Mouse (Mus musculus) T-cell, adult 2 months (primary cell): ENCODE measurements around the gene B3gnt2.

Experiments
- DNase-seq: peaks from one replicate; pipeline ENCODE4 v3.0.0; 2022; ENCODE audit warnings: low spot score

B3gnt2 gene

DNA sequence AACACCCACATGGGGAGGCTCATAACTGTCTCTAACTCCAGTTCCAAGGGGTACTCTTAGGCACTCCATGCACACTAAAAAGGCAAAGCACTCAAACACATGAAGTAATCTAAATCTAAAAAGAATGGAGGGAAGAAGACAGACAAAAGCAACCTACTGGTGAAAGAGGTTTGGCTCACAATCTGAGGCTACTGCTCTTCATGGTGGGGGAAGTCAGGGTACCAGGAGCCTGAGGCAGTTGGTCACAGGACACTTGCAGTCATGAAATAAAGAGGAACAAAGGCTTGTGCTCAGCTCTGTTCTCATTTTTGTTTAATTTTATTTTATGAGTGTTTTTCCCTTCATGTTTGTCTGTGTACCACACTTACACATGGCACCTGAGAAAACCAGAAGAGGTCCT, 45.6 kb downstream of the B3gnt2 start:
- no peak for DNase-seq

- peak; percentile 27 for DNase-seq
Observed at GRCm38 (mm10) chr11:22813921-22814704, 46.6 kb downstream of the B3gnt2 start.

- DNase-seq: peak; percentile 15
Observed at GRCm38 (mm10) chr11:22813427-22813826, 47.3 kb downstream of the B3gnt2 start.

DNA sequence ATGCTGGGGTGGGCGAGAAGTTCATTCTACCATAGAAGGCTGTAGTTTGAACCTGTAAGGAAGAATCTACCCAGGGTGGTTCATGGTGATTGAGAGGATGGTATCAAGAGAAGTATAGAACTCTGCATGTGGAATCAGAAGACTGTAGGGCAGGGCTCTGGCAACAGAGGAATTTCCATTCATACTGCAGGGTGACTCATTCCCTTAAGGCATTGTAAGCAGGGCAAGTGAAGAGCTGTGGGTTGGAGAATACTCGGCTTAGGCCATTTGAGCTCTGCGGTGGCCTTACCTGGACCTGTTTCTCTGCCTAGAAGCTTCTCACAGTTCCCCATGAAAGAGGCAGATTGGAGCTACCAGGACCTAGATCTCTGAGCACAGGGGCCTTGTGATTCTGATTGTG, 49.3 kb downstream of the B3gnt2 start:
- no peak for DNase-seq

DNA sequence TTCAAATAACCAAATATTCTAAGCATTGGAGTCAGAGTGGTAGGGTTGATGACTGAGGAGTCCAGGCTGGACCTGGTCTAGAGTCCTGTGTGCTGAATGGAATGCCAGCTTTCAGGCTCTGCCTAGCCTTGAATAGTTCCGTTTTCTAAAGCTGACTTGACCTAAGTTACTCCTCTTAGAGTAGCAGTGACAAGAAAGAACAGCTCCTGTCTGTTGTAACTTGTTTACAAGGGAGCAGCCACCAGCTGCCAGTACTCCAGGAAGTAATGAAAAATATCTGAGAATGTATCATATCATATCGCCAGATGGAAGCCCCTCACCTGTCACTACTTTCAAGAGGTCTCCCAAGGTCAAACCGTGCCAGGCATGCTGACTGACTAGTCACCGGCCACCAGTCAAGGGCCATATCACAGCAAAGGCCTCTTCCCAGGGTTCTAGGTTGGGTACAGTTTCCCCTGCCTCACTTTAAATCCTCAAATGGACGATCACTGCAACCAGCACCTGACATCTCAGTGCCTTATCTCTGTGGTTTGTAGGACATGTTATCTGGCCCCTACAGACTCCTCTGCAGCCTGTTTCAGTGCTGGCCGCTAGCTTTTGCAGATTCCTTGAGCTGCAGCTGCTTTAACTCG, 51.2 kb downstream of the B3gnt2 start:
- DNase-seq: no peak

GRCm38 (mm10) chr11:22808040-22808439, 52.7 kb downstream of the B3gnt2 start:
- DNase-seq: no peak

GRCm38 (mm10) chr11:22805171-22805570, 55.6 kb downstream of the B3gnt2 start:
- no peak for DNase-seq

GRCm38 (mm10) chr11:22799987-22800424, 60.8 kb downstream of the B3gnt2 start:
- no peak for DNase-seq

GRCm38 (mm10) chr11:22798916-22799315, 61.8 kb downstream of the B3gnt2 start:
- DNase-seq: no peak

- no peak for DNase-seq
Observed at GRCm38 (mm10) chr11:22794734-22795133, 66.0 kb downstream of the B3gnt2 start.

- no peak for DNase-seq
Observed at GRCm38 (mm10) chr11:22793881-22794203, 66.9 kb downstream of the B3gnt2 start.

DNA sequence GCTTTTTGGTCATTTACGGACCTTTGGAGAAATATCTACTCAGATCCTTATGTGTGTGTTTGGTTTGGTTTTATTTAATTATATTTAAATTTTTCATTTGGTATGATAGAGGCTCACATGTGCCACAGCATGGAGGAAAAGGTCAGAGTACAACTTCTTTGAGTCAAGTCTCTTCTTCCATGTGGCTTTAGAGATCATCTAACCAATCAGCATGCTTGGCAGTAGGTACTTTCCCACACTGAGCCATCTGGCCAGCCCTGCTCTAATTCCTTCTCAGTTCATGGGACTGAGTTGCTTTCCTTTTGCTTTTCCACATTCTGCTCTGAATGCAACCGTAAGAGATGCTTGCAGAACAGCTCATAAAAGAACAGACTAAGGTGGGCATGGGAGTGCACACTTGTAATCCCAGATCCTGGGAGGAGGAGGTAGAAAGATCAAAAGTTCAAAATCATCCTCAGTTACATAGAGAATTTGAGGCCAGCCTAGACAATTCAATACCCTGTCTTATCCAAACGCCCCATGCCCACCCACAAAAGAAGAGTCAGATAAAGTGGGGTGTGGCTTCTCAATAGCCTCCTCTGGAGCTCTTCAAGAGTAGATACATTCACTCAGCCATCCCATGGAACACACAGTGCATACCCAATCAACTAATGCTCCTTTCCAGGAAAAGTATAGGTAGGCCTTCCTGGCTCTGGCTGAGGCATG, 67.4 kb downstream of the B3gnt2 start:
- DNase-seq: no peak

DNA sequence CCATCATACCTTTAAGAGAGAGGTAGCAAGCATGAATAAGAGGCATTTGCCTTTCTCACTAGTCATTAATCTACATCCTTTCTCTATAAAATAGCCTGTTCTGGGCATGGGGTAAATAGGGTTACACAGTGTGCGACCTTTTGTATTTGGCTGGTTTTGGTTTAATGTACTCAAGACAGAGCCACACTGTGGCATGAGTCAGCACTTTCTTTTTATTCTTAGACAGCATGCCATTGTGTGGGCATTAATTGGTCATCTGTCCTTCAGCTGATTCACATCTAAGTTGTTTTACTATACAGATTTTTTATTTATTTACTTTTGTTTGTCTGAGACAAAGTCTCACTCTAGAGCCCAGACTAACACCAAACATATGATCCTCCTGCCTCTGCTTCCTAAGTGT, 68.6 kb downstream of the B3gnt2 start:
- DNase-seq: no peak

DNA sequence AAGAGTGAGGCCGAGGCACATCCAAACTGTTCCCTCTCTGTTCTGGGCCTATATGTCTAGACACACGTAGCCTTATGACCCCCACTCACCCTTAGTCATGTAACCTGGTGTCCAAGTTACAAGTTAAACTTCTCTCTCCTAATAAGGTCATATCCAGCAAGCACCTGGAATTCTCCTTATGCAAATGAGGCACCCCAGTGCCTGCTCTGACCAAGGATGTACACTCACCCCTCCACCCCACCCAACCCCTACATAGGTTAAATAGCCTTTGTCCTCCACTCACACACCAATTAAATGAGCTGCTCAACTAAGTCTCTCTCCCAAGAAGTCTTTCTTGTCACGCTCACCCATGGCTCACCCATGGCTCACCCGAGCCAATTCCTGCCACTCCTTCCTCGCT, 69.0 kb downstream of the B3gnt2 start:
- DNase-seq: no peak

- DNase-seq: no peak
Observed at GRCm38 (mm10) chr11:22787833-22788232, 72.9 kb downstream of the B3gnt2 start.

DNA sequence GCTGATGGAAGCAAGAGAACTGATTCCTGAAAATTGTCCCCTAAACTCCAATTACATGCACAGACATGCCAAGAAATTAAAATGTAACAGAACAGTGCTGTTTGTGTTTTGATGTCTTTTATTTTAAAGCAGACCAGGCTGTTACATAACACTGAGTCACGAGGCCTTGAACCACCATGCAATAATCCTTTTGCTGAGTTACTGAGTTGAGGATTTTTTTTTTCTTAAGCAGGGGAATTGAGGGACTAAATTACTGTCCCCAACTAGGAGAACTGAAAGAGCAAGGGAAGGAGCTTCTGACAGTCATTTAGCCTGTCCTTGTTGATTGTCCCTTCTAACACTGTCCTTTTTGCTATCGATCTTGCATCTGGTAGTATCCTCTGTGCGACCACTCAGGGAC, 76.3 kb downstream of the B3gnt2 start:
- DNase-seq: no peak

DNA sequence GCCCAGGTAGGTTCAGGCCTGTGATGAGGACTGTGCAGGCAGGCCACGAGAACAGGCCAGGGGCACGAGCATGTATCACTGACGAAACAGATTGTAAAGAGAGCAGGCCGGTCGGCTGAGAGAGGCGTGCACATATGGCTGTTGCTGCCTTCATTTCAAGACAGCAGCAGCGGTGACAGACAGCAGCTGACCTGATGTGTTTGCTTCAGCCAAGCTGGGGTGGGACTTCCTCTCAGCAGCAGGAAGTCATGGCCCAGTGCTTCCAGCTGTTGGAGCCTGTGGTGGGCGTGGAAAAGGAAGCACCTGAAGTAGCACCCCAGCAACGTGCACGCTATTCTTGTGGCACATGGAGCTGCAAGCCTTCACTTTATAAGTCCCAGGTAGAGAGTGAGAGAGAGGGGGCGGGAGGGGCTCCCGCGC, 78.0 kb downstream of the B3gnt2 start:
- DNase-seq: peak; percentile 48

- DNase-seq: no peak
Observed at GRCm38 (mm10) chr11:22781190-22781589, 79.6 kb downstream of the B3gnt2 start.

- DNase-seq: no peak
Observed at GRCm38 (mm10) chr11:22780761-22781160, 80.0 kb downstream of the B3gnt2 start.

- DNase-seq: no peak
Observed at GRCm38 (mm10) chr11:22779821-22780551, 80.8 kb downstream of the B3gnt2 start.

GRCm38 (mm10) chr11:22778596-22778995, 82.2 kb downstream of the B3gnt2 start:
- no peak for DNase-seq

DNA sequence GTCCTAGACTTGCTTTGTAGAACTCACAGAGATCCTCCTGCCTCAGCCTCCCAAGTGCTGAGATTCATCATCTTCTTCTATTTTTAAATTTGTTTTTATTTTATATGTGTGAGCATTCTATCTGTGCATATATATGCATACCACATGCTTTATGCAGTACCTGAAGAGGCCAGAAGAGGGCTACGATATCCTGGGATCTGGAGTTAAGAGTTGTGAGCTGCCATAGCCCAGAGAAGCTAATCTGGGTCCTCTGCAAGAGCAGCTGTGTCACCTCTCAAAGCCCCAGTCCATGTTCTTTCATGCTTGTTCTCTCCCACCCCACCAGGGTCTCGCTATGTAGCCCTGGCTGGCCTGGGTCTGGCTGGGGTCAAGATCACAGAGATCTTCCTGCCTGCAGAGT, 83.2 kb downstream of the B3gnt2 start:
- DNase-seq: no peak
